Mouse (Mus musculus) right cerebral cortex, adult 18-20 months (tissue): Measurements from ENCODE around the gene Cpt1b.

Experiments
- DNase-seq: peaks from one replicate; pipeline ENCODE4 v3.0.0; 2022; ENCODE audit warnings: mixed read lengths

Cpt1b gene

DNA sequence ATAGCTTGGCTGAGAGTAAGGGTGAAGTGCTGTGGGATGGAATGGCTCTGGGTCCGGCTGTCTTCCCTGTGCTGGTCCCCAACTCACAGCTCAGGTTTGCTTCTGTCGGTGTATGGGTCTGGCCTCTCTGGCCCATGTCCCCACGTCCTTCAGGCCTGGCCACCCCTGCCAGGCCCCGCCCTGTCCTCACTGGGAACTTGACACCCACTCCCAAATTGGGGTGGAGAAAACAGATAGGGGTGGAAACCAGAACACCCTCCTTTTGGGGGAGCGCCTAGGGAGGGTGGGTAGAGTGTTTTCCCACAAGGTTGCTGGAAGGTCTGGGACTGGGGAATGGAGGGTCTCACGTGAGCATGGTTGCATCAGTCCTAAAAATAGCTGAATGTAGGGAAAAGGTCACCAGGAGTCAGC lies at the start of gene Cpt1b:
Gene Cpt1b (minus strand): TSS at position 153 of the 411 bp plus-strand sequence.
- DNase-seq: no peak

DNA sequence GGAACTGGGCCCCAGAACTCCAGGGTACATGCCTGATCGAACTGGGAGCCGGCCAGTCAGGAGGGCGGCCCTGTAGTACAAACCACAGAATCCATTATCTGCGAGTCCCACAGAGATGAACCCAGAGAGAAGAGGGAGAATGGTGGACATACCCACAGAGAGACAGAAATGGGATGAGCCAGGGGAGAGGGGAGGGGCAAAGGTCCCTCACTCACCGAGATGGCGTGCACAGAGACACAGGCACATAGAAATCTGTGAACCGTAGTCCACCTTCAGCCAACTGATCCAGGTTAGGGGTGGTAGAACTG lies 49.6 kb upstream of the Cpt1b start:
- no peak for DNase-seq

DNA sequence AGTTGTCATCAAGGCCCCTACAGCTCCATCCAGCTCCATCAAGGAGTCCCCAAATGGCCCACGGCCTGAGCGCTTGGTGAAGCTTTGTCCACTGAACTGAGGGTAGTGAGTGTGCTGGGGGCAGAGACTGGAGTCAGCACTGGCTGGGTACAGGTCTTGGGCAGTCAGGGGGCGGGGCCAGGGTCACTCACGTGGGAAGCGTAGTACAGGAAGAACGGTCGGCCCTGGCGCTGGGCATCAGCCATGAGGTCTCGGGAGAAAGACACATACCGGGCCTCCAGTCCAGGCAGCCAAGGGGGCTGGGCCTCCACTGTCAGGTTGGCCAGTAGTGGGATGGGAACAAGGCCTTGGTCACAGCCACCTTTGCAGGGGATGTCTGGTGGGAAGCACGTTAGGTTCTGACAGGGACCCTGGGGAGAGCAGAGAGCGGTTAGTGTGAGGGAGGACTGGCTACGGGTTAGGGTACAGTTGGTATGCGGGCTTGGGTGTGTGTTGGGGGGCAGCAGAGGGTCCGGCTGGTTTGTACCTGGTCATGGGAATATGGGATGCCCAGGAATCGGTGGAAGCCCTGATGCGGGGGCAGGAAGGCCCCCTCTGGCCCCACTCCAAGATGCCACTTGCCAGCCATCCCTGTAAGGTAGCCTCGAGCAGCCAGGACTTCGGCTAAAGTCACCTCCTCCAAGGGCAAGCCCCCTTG lies 49.1 kb upstream of the Cpt1b start:
- no peak for DNase-seq

DNA sequence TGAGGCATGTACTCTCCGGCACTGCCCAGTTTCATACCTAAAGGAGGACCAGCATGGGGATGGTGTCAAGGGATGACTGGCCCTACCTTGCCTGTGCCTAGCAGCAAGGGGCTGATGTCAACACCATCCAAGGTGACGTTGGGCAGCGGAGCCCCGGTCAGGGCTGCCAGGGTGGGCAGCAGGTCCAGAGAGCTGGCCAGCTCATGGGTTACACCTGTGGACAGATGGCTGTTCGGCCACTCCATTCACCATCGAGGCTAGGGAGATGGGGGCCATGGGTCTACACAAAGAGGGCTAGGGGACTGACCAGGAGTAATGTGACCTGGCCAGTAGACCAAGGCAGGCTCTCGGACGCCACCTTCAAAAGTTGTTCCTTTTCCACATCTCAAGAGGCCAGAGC lies 48.3 kb upstream of the Cpt1b start:
- no peak for DNase-seq

DNA sequence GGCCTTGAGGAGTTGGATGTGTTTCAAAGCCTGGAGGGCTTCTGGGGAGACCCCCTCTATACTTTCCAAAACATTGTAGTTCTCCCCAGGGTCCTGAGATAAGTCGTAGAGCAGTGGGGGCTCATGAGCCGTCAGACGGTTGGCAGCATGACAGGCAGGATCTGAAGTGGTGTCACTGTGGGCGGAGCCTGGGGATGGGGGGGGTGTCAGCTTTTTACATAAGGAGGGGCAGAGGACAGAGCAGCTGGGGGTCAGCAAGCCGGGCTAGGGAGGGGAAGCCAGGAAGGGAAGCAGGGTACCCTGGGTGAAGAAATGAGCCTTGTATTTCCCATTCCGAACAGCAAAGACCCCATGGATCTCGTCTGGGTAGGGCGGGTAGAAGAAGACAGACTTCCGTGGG lies 47.7 kb upstream of the Cpt1b start:
- DNase-seq: no peak

DNA sequence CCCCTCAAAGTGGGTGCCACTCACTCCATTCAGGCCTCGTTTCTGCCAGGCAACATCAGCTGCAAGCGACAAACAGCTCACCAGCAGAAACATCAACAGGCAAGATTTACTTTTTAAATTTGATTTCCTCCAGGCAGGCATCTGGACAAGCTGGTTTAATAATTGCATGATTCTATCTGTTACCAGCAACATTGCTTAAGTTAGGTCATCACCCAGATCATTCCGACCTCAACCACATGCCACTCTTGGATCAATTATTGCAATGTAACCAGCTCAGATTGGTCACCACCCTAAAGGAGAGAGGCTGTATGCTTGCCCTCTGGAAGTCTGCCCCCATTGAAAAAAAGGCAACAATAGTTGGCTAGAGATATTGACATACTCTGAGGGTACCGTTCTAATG lies 45.8 kb upstream of the Cpt1b start:
- DNase-seq: no peak

DNA sequence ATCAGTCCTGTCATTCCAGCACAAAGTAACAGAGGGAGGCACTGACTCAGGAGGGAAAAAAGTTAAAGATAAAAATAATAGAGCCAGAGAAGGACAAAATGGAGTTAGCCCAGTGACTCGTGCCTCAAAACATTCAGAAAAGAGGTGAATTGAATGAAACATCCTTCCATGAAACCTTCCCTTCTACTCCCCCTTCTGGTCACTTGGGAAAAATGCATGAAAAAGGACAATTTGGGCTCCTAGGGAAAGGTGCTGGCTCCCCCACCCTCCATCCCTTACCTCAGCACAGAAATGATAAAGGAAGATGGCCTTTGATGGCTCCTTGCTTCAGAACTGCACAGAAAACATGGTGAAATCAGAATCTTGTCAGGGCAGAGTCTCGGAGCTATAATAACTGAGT lies 42.9 kb upstream of the Cpt1b start:
- no peak for DNase-seq

DNA sequence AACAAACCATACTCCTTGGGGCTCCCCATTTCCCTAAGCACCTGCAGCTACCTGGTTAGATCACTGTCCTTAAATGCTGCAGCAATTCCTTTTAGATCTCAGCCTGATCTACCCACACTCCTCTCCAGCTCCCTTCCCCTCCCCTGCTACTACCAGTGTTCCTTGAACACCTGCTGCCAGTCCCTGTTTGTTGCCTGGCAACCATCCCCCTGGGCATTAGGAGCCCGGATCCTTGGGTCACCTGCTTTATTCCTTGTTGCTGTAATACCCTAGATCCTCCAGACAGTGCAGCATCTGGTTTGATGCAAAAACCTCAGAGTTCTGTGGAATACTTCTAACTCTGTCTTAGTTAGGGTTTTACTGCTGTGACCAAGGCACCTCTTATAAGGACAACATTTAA lies 39.4 kb upstream of the Cpt1b start:
- DNase-seq: no peak

DNA sequence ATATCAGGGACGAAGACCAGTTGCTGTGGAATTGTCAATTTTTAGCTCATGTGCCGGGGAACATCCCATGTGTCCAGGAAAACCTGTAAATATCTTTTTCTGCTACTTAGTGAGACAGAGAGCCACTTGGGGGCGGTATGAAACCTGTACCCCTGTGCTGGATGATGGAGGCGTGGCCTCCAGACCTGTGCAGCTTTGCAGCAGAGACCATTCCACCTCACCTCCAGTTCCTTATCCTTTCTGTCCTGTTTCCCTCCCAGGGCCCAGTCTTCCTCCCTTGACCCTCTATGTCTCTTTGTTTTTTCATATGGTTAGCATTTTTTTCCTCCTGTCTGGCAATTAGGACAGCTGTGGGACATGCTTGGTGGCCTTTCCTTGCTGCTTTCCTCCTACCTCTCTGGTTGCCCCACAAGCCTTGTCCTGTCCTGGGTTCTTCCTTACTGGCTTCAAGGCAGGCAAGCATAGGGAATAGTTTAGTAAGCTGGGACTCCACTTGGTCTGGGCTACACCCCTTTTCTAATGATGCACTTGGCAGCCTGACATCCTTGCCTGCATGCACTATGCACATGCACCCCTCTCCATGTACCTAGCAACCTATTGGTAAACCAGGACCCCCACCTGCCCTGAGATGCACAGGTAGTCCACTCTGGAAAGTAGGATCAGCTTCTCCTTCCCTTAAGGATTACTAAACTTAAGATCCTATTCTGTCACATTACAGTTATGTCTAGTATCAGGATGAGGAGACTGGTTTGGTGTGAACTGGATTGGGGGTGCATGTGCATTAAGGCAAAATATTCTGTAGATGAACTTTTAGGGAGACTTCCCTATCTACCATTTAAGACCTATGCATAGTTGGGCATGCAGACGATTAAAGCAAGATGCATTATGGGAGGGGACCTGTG lies 37.9 kb upstream of the Cpt1b start:
- DNase-seq: no peak

DNA sequence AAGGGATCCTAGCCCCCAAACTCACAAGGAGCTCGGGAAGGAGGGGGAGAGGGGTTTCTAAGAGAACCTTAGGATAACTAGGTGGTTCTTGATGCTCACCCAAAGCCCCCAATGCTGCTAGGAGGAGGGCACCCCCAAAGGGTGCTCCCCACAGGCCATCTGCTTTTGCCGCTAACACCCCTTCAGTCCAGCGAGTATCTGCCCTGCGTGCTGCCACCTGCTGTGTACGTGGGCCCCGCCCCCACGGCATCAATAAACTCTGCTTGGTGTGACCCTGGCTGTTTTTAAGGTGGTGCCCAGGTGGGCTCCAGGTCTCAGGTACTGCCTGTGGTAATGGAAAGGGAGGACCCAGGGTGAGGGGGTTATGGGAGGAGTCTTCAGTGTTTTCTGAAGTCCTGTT lies 36.5 kb upstream of the Cpt1b start:
- DNase-seq: no peak

DNA sequence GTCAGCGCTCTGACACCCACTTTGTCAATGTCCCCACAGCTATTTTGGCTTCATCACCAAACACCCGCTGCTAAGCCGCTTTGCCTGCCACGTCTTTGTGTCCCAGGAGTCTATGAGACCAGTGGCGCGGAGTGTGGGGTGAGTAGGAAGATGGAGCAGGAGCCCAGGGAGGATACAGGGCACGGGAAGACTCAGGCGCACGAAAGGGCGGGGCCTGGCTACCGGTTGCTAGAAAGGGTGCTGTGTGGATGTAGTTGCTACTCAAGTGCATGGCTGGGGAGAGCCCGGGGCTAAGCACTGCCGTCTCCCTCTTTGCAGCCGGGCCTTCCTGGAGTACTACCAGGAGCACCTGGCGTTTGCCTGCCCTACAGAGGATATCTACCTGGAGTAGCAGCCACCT lies 35.7 kb upstream of the Cpt1b start:
- DNase-seq: no peak

DNA sequence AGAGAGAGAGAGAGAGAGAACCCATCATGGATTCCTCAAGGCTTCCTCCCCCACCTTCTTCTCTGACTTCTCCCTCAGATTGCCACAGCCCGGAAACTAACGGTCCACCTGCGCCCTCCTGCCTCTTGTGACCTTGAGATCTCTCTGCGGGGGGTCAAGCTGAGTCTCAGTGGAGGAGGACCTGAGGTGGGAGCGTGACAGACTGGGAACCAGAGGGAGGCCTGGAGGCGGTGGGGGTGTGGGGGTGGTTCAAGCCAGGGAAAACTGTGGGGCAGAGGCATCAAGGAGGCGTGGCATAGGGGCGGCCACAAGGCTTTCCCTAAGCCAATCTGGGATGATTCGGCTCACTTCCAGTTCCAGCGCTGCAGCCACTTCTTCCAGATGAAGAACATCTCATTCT lies 34.6 kb upstream of the Cpt1b start:
- DNase-seq: no peak

DNA sequence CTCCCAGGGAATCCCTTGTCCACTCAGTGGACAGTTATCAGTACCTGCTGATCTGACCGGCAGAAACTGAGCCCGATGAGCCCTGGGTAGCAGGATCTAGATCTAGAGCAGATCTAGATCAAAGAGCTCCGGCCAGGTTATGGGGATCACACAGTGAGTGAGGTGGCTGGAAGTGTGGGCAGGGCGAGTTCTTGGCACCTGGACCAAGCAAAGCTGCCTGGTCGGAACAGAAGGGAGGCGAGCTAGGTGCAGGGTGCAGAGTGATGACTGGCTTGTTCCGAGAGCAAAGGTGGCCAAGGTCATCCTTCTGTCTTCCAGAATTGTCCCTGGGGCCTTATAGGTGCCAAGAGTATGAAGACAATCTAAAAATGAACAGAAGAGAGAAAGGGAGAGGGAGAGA lies 34.2 kb upstream of the Cpt1b start:
- DNase-seq: no peak

DNA sequence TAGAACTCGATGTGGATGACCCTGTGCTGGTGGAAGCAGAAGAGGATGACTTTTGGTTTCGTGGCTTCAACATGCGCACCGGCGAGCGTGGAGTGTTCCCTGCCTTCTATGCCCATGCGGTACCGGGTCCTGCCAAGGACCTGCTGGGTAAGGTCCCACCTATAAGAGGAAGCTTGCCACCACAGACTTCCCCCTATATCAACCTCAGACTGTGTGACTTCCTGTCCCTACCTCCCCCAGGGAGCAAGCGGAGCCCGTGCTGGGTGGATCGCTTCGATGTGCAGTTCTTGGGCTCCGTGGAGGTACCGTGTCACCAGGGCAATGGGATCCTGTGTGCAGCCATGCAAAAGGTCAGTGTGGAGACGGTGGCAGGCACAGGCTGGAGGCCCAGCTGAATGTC lies 33.3 kb upstream of the Cpt1b start:
- DNase-seq: no peak

DNA sequence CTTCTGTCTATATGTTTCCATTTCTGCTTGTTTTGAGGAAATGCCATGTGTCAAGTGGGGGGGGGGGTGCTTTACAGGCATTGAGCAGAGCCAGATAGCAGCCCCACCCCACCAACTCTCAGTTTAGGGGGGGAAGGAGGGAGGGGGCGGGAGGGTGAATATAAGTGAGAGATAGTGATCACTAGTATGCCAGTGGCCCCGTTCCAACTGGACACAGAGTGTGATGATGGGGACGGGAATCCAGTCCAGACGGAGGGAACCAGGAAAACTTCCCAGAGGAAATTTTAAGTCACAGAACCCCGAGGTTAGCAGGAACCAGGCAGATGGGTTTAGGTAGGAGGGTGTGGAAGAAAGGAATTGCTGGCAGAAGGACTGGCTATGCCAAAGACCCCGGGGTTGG lies 30.0 kb upstream of the Cpt1b start:
- DNase-seq: no peak

DNA sequence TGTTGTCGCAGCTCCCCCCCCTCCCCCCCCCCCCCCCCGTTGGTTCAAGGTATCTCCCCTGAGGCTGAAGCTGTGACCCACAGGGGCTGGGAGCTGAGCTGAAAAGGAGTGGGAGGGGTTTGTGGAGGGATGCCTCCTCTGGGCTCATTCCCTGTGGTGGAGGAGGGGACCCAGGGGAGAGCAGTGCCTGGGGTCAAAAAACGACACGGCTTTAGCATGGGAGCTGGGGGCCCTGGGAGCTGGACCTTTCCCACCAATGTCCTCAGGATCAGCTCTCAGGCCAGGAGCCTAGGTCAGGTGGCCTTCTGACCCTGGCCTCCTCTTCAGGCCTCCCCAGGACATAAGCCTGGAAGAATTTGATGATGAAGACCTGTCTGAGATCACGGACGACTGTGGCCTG lies 29.2 kb upstream of the Cpt1b start:
- DNase-seq: no peak

DNA sequence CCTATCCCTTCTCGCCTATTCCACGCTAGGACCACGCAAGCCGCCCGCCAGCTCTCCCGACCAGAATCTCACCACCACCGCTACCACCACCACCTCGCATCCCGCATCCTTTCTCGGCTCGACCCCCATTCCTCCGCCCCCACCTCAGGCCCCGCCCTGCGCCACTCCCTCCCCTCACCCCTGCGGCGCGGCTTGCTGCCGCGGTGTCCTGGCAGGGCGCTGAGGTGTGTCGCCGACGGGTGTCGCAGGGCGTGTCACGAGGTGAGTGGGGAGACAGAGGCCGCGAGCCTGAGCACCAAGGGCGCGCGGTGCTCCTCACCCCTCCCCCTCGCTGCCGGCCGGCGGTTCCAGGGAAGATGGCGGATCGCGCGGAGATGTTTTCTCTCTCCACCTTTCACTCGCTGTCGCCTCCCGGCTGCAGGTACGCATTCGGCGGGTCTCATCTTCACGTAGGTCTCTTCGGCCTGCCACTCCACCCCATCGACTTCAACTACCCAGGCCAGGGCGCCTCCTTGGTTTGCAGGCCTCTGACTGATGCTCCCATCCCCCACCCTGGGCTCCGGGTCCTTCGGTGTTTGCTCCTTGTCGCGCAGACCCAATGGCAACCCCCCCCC lies 28.3 kb upstream of the Cpt1b start, which contains the start of gene Mapk8ip2:
Gene Mapk8ip2 (plus strand): TSS at position 49 of the 614 bp plus-strand sequence.
- peak; percentile 70 for DNase-seq

DNA sequence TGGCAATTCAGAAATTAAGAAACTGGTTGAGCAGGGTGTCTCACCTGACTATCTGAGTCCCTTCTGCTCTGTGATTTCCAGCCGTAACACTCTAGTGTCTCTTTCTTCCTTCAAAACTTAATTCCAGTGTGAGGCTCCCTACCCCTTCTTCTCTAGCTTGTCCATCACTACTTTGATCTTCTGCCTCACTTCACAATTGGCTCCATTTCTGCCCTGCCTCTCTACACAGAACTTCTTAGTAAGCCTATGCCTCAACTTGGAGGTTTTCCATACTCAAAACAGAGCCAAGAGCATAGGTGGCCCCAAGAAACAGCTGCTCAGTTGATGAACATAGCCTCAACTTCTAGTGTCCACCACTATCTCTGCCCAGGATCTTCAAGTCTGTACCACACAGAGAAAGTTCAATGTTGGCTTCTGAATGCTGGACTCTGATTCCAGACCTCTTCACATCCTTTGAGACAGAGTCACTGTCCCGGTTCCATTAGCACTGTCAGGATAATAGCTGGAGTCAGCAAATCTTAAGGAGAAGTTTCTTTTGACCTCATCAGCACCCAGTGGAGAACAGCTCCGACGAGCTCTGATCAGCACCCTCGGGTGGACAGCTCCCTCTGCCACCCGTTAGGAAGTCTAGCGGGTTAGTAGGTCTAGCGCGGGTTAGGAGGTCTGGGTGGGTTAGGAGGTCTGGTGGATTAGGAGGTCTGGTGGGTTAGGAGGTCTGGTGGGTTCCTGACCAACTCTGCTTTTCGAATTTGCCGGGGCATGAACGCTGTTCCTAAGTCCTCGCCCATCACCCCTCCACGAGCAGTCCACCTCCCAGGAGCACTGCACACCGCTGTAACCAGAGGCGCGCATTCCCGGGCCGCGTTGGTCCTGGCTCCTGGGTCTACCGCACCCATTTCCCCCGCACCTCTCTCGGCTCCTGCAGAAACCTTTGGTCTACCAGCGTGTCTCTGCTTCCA lies 27.5 kb upstream of the Cpt1b start:
- no peak for DNase-seq

DNA sequence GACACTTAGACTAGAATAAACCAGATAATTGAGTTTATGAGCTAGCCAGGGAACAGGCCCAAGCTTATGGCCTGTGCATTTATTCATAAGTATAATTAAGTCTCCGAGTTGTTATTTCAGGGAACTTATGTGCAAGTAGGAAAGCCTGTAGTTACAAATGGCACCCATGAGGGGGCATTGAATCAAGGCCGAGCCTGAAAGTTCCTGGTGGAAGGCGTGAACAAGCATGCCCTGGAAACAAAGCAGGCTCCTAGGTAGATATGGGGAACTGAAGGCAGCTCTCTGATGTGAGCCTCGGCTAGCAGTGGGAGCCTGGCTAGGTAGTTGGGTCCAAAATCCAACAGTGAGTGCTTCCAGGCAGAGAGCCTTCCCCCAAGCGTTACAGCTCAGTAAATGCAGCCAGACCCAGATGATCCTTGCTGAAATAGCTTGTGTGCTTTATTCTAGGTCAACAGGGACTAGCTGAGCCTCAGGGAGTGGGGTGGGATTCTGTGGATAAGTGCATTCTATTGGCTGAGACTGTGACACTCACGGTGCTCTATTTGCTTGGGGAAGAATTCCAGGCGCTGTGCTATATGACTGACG lies 16.9 kb upstream of the Cpt1b start:
- DNase-seq: no peak

DNA sequence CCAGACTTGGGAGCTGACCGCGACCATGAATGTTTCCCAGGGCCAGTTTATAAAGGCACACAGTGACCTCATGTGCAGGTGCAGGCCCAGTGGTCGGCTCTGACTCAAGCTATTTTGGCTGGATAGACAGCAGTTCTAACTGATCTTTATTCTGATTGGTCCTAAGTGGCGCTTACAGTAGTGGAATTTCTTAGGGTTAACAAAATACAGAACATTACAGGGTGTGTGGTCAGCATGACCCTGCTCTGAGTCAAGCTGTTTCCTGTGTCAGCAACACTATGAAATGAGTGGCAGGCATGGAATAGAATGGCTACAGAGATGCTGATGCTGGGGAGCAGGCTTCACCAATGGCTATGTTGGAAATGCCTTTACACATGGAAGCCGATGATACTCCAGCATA lies 10.2 kb upstream of the Cpt1b start:
- no peak for DNase-seq

DNA sequence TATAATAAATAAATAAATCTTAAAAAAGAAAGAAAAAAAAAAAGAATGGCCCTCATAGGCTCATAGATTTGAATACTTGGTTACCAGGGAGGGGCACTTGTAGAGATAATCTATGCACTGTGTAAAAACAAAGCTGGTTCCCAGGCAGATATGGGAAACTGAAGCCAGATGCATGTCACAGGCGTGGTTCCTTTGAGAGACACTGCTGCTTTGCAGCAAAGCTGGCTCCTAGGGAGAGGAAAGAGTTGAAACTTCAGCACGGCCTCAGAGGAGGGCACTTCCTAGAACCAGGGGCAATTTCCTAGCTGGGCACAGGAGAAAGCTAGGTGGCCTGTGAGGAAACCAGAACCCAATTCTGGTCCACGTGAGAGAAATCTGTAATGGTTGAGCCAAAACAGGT lies 8.5 kb upstream of the Cpt1b start:
- no peak for DNase-seq

DNA sequence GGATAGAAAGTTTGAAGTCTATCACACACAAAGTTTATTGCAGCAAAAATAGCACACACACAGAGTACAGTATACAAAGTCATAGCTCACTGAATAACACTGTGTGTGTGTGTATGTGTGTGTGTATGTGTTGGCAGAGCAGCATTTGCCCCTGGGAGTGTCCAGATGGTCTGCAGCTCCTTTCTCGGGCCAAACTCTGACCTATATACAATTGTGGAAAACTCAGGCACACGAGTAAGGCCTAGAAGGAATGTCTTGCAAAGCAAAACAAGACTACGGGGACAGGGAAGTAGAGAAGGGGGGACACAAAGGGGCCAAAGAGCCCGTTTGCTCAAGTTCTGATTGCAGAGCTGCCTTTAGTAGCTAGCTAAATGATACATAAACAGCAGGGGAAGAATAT lies 7.3 kb upstream of the Cpt1b start:
- no peak for DNase-seq

DNA sequence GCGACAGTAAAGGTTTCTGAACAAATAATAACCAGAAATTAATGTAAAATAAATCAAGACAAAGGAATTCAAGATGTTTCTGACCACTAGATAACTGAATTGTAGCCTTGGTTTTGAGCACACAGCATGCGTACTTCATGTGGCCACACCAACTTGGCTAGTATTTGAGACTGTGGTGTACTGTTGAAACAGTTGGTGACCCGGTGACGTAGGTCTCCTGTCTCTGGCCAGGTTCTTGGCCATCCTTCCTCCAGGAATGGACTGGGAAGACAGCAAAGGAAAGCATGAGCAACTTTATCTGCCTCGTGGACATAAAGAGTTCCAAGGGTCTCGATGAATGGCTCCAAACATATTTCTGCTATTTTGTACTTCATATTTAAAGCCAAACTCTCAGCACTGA lies 6.1 kb upstream of the Cpt1b start:
- DNase-seq: no peak
